Comparison of ENCODE assay signal across 8 mouse cellular contexts in genomic region chr9:61906912-61907311, GRCm38 (mm10). TPM values are rescaled to one million over a fixed set of nuclear protein-coding genes. Genes with fewer than 3 reads are reported as not detected.
DNase-seq lines count a peak whose midpoint lies in the region; ATAC-seq and TF ChIP-seq lines count a peak whose summit lies in the region.

No protein-coding gene starts in this region.

- H3K4me2 ChIP-seq in forebrain, embryonic 11.5 days (ENCODE audit: low read depth, low read length, severe bottlenecking), result no peak overlapping the region
- no peak overlapping the region for H3K4me2 ChIP-seq in forebrain, embryonic 15.5 days (replicated peaks)

- H3K9ac ChIP-seq in forebrain, embryonic 11.5 days (ENCODE audit: low read length), result no peak overlapping the region
- no peak overlapping the region for H3K9ac ChIP-seq in forebrain, embryonic 15.5 days (replicated peaks)

- peak; percentile 72 for DNase-seq in forebrain, embryonic 11.5 days (ENCODE audit: low spot score)
- peak; percentile 56 for DNase-seq in right cerebral cortex, postnatal 14 days
- DNase-seq in right cerebral cortex, postnatal 10 days (ENCODE audit: low spot score in 2 of 2), result no peak
- DNase-seq in lung, postnatal 14 days, result peak; percentile 61
- peak; percentile 47 for DNase-seq in thymus, postnatal 0 days (ENCODE audit: low spot score)
- no peak for DNase-seq in left cerebral cortex, adult 8-10 months (ENCODE audit: low spot score in 2 of 2)

- no peak overlapping the region for H3K4me3 ChIP-seq in forebrain, embryonic 11.5 days (ENCODE audit: low read depth, low read length)
- H3K4me3 ChIP-seq in forebrain, embryonic 15.5 days, result no peak overlapping the region
- no peak overlapping the region for H3K4me3 ChIP-seq in embryonic fibroblast, embryonic 13.5 days (ENCODE audit: insufficient read depth, low read length)

- H3K9me3 ChIP-seq in forebrain, embryonic 11.5 days (ENCODE audit: control insufficient read depth, low read length), result no peaks in the 10 kb centered on the region
- H3K9me3 ChIP-seq in forebrain, embryonic 15.5 days, result no peaks in the 10 kb centered on the region

- peaks cover 3% of the 10 kb centered on the region; the same call in 1 of the 2 replicates for H3K36me3 ChIP-seq in forebrain, embryonic 11.5 days (ENCODE audit: control insufficient read depth, insufficient read depth, low read length)
- H3K36me3 ChIP-seq in forebrain, embryonic 15.5 days, result peaks cover 6% of the 10 kb centered on the region

- 65% methylated on average over 10 of the region's 10 CpGs for WGBS in forebrain, embryonic 11.5 days
- 64% methylated on average over 10 of the region's 10 CpGs for WGBS in forebrain, embryonic 15.5 days

- peak; percentile 72; the same call in 1 of the 2 replicates for TF ChIP-seq CTCF in embryonic fibroblast, embryonic 13.5 days (IDR thresholded peaks at IDR 0.05; ENCODE audit: borderline replicate concordance, insufficient read depth, low read length)

- H3K27me3 ChIP-seq in forebrain, embryonic 11.5 days (ENCODE audit: control insufficient read depth, insufficient read depth, low read length), result no peaks in the 10 kb centered on the region
- H3K27me3 ChIP-seq in forebrain, embryonic 15.5 days, result no peaks in the 10 kb centered on the region

- no peak for TF ChIP-seq POLR2A in embryonic fibroblast, embryonic 13.5 days (IDR thresholded peaks at IDR 0.05; ENCODE audit: low read depth, low read length)

- no peak for ATAC-seq in forebrain, embryonic 11.5 days (replicated peaks; ENCODE audit: low FRiP score)
- ATAC-seq in forebrain, embryonic 15.5 days (replicated peaks), result no peak

- H3K27ac ChIP-seq in forebrain, embryonic 11.5 days (ENCODE audit: low read depth, low read length), result no peak overlapping the region
- H3K27ac ChIP-seq in forebrain, embryonic 15.5 days (replicated peaks), result no peak overlapping the region
- no peak overlapping the region for H3K27ac ChIP-seq in embryonic fibroblast, embryonic 13.5 days (ENCODE audit: insufficient read depth, low read length)

- no peaks in the 10 kb centered on the region for H3K4me1 ChIP-seq in forebrain, embryonic 11.5 days (replicated peaks; ENCODE audit: control insufficient read depth, insufficient read depth, low read length)
- peaks cover 9% of the 10 kb centered on the region for H3K4me1 ChIP-seq in forebrain, embryonic 15.5 days
- no peaks in the 10 kb centered on the region for H3K4me1 ChIP-seq in embryonic fibroblast, embryonic 13.5 days (ENCODE audit: control insufficient read depth, insufficient read depth, low read length)

RNA-seq across cellular contexts. Expression of gene Rplp1, which starts 7.4 kb away (rescaled TPM):
- polyA plus RNA-seq in forebrain, embryonic 11.5 days (2014; fragmentation: Nextera tagmentation; extraction: Ambion mirVana), result 1,000 and 1,067 TPM in 2 replicates
- polyA plus RNA-seq in forebrain, embryonic 15.5 days (2015; fragmentation: Nextera tagmentation; extraction: Ambion mirVana), result 859 and 881 TPM in 2 replicates
- 3,879 and 4,235 TPM in 2 replicates for polyA plus RNA-seq in embryonic fibroblast, embryonic 13.5 days (2011; ENCODE audit: insufficient read length, low read depth, missing spikeins)
- polyA plus RNA-seq in thymus, postnatal 0 days (2015; fragmentation: Nextera tagmentation; extraction: Ambion mirVana), result 2,029 and 2,097 TPM in 2 replicates
- 1,000 to 10,000 TPM; 1,482 to 1,620 (median 1,566) TPM for total RNA-seq in left cerebral cortex, adult 8-10 months (2022)

RNA-seq across cellular contexts. Expression of gene Kif23, which starts 39.7 kb away (rescaled TPM):
- polyA plus RNA-seq in forebrain, embryonic 11.5 days (2014; fragmentation: Nextera tagmentation; extraction: Ambion mirVana), result 124 and 132 TPM in 2 replicates
- 40.2 and 45.5 TPM in 2 replicates for polyA plus RNA-seq in forebrain, embryonic 15.5 days (2015; fragmentation: Nextera tagmentation; extraction: Ambion mirVana)
- polyA plus RNA-seq in embryonic fibroblast, embryonic 13.5 days (2011; ENCODE audit: insufficient read length, low read depth, missing spikeins), result 54.7 and 91.4 TPM in 2 replicates
- 106 and 107 TPM in 2 replicates for polyA plus RNA-seq in thymus, postnatal 0 days (2015; fragmentation: Nextera tagmentation; extraction: Ambion mirVana)
- total RNA-seq in left cerebral cortex, adult 8-10 months (2022), result 1 to 10 TPM; 1.2 to 2.1 (median 2.1) TPM

Comparison
In these comparisons a context has a peak if more than half of its experiments do, and no peak if none do; other contexts are left out.
1. DNase-seq: peak in forebrain, embryonic 11.5 days (single experiment), right cerebral cortex, postnatal 14 days (single experiment), lung, postnatal 14 days (single experiment) and thymus, postnatal 0 days (single experiment); none in right cerebral cortex, postnatal 10 days (0 of 2) and left cerebral cortex, adult 8-10 months (0 of 2).